Mouse (Mus musculus) spleen, postnatal 4 days (tissue): ENCODE data around the gene Actbl2.

Source experiments
- DNase-seq, 2 experiments: peaks; one replicate each; pipeline ENCODE4 v3.0.0; 2022; ENCODE audit warnings: low spot score in 2 of 2

Gene Actbl2

GRCm38 (mm10) chr13:111269789-111270335 lies 15.0 kb downstream of the Actbl2 start:
- no peak for DNase-seq

GRCm38 (mm10) chr13:111271868-111272267 lies 17.1 kb downstream of the Actbl2 start:
- DNase-seq, result no peak

GRCm38 (mm10) chr13:111286461-111287385 lies 31.9 kb downstream of the Actbl2 start:
- peak in 1 of 2 experiments; percentile 14 for DNase-seq

- no peak for DNase-seq
Measured at GRCm38 (mm10) chr13:111291161-111291957, 36.5 kb downstream of the Actbl2 start.

GRCm38 (mm10) chr13:111291958-111292493 lies 37.2 kb downstream of the Actbl2 start:
- DNase-seq, result no peak

GRCm38 (mm10) chr13:111293478-111293877 lies 38.7 kb downstream of the Actbl2 start:
- no peak for DNase-seq

GRCm38 (mm10) chr13:111294965-111295494 lies 40.2 kb downstream of the Actbl2 start:
- DNase-seq, result no peak

- no peak for DNase-seq
Measured at GRCm38 (mm10) chr13:111296029-111296428, 41.2 kb downstream of the Actbl2 start.

- no peak for DNase-seq
Measured at GRCm38 (mm10) chr13:111297614-111298013, 42.8 kb downstream of the Actbl2 start.

- no peak for DNase-seq
Measured at GRCm38 (mm10) chr13:111299145-111299713, 44.4 kb downstream of the Actbl2 start.

- no peak for DNase-seq
Measured at GRCm38 (mm10) chr13:111300846-111301245, 46.0 kb downstream of the Actbl2 start.

- no peak for DNase-seq
Measured at GRCm38 (mm10) chr13:111301431-111301830, 46.6 kb downstream of the Actbl2 start.

- no peak for DNase-seq
Measured at GRCm38 (mm10) chr13:111304194-111304593, 49.4 kb downstream of the Actbl2 start.

- no peak for DNase-seq
Measured at GRCm38 (mm10) chr13:111304736-111305135, 49.9 kb downstream of the Actbl2 start.
